Mouse (Mus musculus) CH12.LX (cell line): ENCODE data around the gene Fam126b.

Experiments used
- CTCF ChIP-seq, 2 experiments: IDR thresholded peaks in 1 of 2; conservative IDR thresholded peaks in 1 of 2; 2 replicates each; pipeline ENCODE4 v1.5.1; 2011 to 2012; ENCODE audit warnings: low read depth in 2 of 2, low read length in 2 of 2, improper control_type of control experiment in 1 of 2, inconsistent platforms in 1 of 2, mild to moderate bottlenecking in 1 of 2, moderate library complexity in 1 of 2
- MAFK ChIP-seq: IDR thresholded peaks from 2 replicates; pipeline ENCODE4 v1.6.1; 2011; ENCODE audit warnings: low read length, improper control_type of control experiment; ENCODE audit not compliant: insufficient replicate concordance
- MAX ChIP-seq: IDR thresholded peaks from 2 replicates; pipeline ENCODE4 v1.6.1; 2011; ENCODE audit warnings: low read length, improper control_type of control experiment
- NELFE ChIP-seq: IDR thresholded peaks from 2 replicates; pipeline ENCODE4 v1.6.1; 2011; ENCODE audit warnings: low read depth, low read length, improper control_type of control experiment
- POLR2AphosphoS2 ChIP-seq: IDR thresholded peaks from 2 replicates; pipeline ENCODE4 v1.6.1; 2011; ENCODE audit warnings: low read depth, low read length, improper control_type of control experiment
- ZC3H11A ChIP-seq: IDR thresholded peaks from 2 replicates; pipeline ENCODE4 v1.6.1; 2012; ENCODE audit warnings: low read depth, mild to moderate bottlenecking, inconsistent platforms, low read length, improper control_type of control experiment

DNA sequence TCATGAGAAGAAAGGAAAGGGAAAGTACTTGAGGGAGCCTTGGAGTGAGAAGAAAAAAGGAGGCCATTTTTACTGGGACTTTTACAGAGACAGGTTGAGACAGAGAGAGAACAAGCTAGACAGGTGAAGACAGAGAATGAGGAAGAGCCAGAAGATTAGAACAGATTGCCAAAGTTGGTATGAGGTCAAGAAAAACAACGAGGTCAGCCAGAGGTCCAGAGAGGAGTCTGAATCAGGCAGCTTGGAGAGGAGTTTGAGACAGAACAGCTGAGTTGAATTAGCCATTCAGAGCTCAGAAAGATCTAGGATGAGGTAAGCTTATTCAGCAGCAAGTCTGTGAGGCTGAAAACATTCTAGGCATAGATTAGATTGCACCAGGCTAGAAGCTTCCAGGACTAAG, 44.7 kb downstream of the Fam126b start:
- TF ChIP-seq MAFK (no peak), MAX (no peak), CTCF (conservative IDR thresholded peaks at IDR 0.05 in 1 of 2, IDR thresholded peaks at IDR 0.05 in 1 of 2; ENCODE audit: low read depth in 2 of 2, low read length in 2 of 2) (no peak), ZC3H11A (no peak), NELFE (no peak), POLR2AphosphoS2 (no peak)
